Mouse (Mus musculus) forebrain, embryonic 11.5 days (tissue): ENCODE results near the gene Gpx6. TPM values are rescaled to one million over a fixed set of nuclear protein-coding genes. Genes with fewer than 3 reads are reported as not detected.

ENCODE experiments used
- ATAC-seq: fragments of 200-750 bp; cut with Nextera tagmentation; replicated peaks from 2 replicates; pipeline ENCODE4 v1.8.0; 2017; ENCODE audit warnings: moderate TSS enrichment; ENCODE audit not compliant: low FRiP score
- DNase-seq: peaks from one replicate; pipeline ENCODE4 v3.0.0-alpha.2; 2017; ENCODE audit warnings: low spot score
- H3K27ac ChIP-seq: fragments of 300-500 bp; sonication (generic); 2 replicates; pipeline ENCODE4 v1.5.1; 2014; ENCODE audit warnings: low read depth, low read length
- H3K27me3 ChIP-seq: fragments of 300-500 bp; sonication (generic); 2 replicates; pipeline ENCODE4 v1.6.1; 2014; ENCODE audit warnings: mild to moderate bottlenecking, low read length, mixed read lengths; ENCODE audit not compliant: control insufficient read depth, insufficient read depth
- H3K36me3 ChIP-seq: fragments of 300-500 bp; sonication (generic); 2 replicates; pipeline ENCODE4 v1.6.1; 2014; ENCODE audit warnings: mild to moderate bottlenecking, low read length, moderate library complexity, mixed read lengths; ENCODE audit not compliant: control insufficient read depth, insufficient read depth
- H3K4me1 ChIP-seq: fragments of 300-500 bp; sonication (generic); replicated peaks from 2 replicates; pipeline ENCODE4 v1.6.1; 2014; ENCODE audit warnings: low read length, mixed read lengths; ENCODE audit not compliant: control insufficient read depth, insufficient read depth
- H3K4me2 ChIP-seq: fragments of 300-500 bp; sonication (generic); 2 replicates; pipeline ENCODE4 v1.6.1; 2014; ENCODE audit warnings: low read depth, mild to moderate bottlenecking, low read length, moderate library complexity, mixed read lengths; ENCODE audit not compliant: severe bottlenecking
- H3K4me3 ChIP-seq: fragments of 300-500 bp; sonication (generic); 2 replicates; pipeline ENCODE4 v1.5.1; 2014; ENCODE audit warnings: low read depth, low read length
- H3K9ac ChIP-seq: fragments of 300-500 bp; sonication (generic); 2 replicates; pipeline ENCODE4 v1.6.1; 2014; ENCODE audit warnings: low read length
- H3K9me3 ChIP-seq: fragments of 300-500 bp; sonication (generic); 2 replicates; pipeline ENCODE4 v1.6.1; 2016; ENCODE audit warnings: low read length, mixed read lengths; ENCODE audit not compliant: control insufficient read depth
- WGBS: fragments of 180-500 bp; shearing (Covaris S2); extraction: QIAGEN DNeasy Blood & Tissue Kit; methylation state at CpG from one replicate; pipeline ENCODE4 v1.1.7; 2014; 5-methylcytosine and 5-hydroxymethylcytosine counted together
- polyA plus RNA-seq: library from polyadenylated mRNA; unstranded; fragments of >200 nt; fragmentation: Nextera tagmentation; extraction: Ambion mirVana; gene quantifications from 2 replicates; pipeline ENCODE4 v1.2.1, GENCODE M21; 2014

Gpx6 gene
- polyA plus RNA-seq, 1 experiment from 2014 or later: not detected

DNA sequence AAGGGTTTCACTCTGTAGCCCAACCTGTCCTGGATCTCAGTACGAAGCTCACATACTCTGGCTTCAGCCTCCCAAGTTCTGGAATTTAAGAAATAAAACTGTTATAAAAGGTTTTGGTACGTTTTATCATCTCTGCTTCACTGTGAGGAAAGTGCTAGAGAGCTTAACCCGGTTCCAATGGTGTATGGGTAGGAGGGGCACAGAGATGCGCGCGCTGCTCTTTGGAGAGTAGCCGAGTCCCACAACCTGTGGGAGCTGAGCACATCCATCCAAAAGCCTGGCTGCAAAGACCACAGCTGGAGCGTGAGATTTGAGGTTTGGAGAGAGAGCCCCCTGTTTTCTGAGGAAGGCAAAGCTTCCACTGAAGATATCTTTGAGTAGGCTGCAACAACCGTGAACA lies 15.5 kb downstream of the Gpx6 start:
- ATAC-seq (peak; percentile 80), DNase-seq (peak; percentile 66)
- WGBS: 1% methylated on average over 9 of the region's 9 CpGs
- H3K36me3 ChIP-seq: no peaks in the 10 kb centered on the region
- H3K4me1 ChIP-seq: no peaks in the 10 kb centered on the region
- no peak overlapping the region for H3K27ac ChIP-seq
- peak overlapping the region; percentile 62 for H3K4me2 ChIP-seq
- H3K27me3 ChIP-seq: no peaks in the 10 kb centered on the region
- H3K9ac ChIP-seq: peak overlapping the region; percentile 33; the same call in 1 of the 2 replicates
- no peaks in the 10 kb centered on the region for H3K9me3 ChIP-seq
- H3K4me3 ChIP-seq: peak overlapping the region; percentile 43

DNA sequence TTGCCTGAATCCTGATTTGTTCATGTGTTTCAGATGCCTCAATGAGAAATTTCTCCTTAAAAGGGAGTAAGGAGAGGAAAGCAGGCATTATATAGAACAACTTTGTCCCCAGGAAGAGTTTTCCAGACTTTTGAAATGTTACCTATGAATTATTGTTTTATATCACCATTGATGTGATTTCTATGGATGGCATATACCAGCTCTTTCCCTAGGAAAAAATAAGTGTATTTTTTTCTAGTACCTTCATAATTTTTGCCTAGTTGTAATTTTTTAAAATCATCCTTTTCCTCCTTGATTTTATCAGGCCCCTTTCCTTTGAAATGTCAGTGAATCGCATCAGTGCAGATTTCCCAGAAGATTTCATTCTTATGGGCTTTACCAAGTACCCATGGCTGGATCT lies 34.7 kb downstream of the Gpx6 start, which contains the start of gene Olfr1367:
Gene Olfr1367 (plus strand): TSS at position 301 of the 400 bp plus-strand sequence.
- 90% methylated on average over 1 of the region's 1 CpGs for WGBS
- no peaks in the 10 kb centered on the region for H3K4me1 ChIP-seq
- no peaks in the 10 kb centered on the region for H3K27me3 ChIP-seq
- H3K27ac ChIP-seq: no peak within 1 kb of the TSS
- H3K9me3 ChIP-seq: no peaks in the 10 kb centered on the region
- no peak within 1 kb of the TSS for H3K4me3 ChIP-seq
- ATAC-seq (no peak), DNase-seq (no peak)
- no peaks in the 10 kb centered on the region for H3K36me3 ChIP-seq
- H3K4me2 ChIP-seq: no peak within 1 kb of the TSS
- no peak within 1 kb of the TSS for H3K9ac ChIP-seq

- DNase-seq: no peak
- Histone ChIP-seq H3K27me3 (no peaks in the 10 kb centered on the region), H3K27ac (no peak overlapping the region), H3K4me2 (no peak overlapping the region), H3K4me3 (no peak overlapping the region), H3K9me3 (no peaks in the 10 kb centered on the region), H3K36me3 (no peaks in the 10 kb centered on the region), H3K4me1 (no peaks in the 10 kb centered on the region), H3K9ac (no peak overlapping the region)
- no peak for ATAC-seq
Measured at GRCm38 (mm10) chr13:21350593-21350992, 38.7 kb downstream of the Gpx6 start.

DNA sequence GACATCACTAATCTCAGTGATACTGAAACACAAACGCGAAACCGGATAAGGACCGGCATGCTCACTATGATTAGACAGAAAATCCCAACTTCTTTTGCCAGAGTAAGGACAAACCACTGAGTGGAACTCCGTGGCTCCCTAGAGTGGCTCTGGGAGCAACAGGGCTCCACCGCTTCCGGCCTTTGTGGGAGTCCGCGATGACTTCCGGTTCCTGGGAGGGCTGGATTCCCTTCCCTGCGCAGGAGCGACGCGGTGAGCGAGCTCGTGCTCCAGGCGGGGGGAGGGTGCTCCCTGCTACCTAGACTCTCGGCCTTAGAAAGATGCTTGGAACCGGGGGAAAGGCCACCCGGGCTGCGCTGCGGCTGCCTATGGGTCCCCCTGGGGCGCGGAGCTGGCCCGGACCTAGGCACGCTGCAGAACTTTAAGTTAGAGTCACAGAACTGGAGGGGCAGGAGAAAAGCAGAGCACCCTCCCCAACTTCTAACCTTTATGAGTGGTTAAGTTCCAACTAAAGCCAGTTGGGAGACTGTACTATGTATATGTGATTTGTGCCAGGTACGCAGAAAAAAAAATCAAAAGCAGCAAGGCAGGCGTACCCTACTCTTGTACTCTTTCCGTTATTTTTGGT lies 50.8 kb downstream of the Gpx6 start, which contains the start of gene Zscan12:
Gene Zscan12 (plus strand): TSS at position 200 of the 628 bp plus-strand sequence.
- H3K27me3 ChIP-seq: no peaks in the 10 kb centered on the region
- peak within 1 kb of the TSS; percentile 60 for H3K4me2 ChIP-seq
- H3K9ac ChIP-seq: peak within 1 kb of the TSS; percentile 85
- peak; percentile 99 for ATAC-seq
- H3K4me3 ChIP-seq: peak within 1 kb of the TSS; percentile 60
- no peaks in the 10 kb centered on the region for H3K9me3 ChIP-seq
- WGBS: under 1% methylated on average over 29 of the region's 29 CpGs
- peak; percentile 94 for DNase-seq
- no peaks in the 10 kb centered on the region for H3K36me3 ChIP-seq
- H3K4me1 ChIP-seq: no peaks in the 10 kb centered on the region; the same call in 1 of the 2 replicates
- no peak within 1 kb of the TSS for H3K27ac ChIP-seq

- ATAC-seq (no peak), DNase-seq (no peak)
- Histone ChIP-seq H3K4me1 (no peaks in the 10 kb centered on the region; the same call in 1 of the 2 replicates), H3K4me3 (peak overlapping the region; percentile 60), H3K4me2 (peak overlapping the region; percentile 60), H3K36me3 (no peaks in the 10 kb centered on the region), H3K27ac (no peak overlapping the region), H3K9me3 (no peaks in the 10 kb centered on the region), H3K27me3 (no peaks in the 10 kb centered on the region), H3K9ac (peak overlapping the region; percentile 12)
- WGBS: 73% methylated on average over 12 of the region's 12 CpGs
Measured at GRCm38 (mm10) chr13:21363719-21364118, 51.8 kb downstream of the Gpx6 start.

- H3K9me3 ChIP-seq: no peaks in the 10 kb centered on the region
- DNase-seq (no peak), ATAC-seq (no peak)
- no peak overlapping the region for H3K4me2 ChIP-seq
- WGBS: 78% methylated on average over 6 of the region's 6 CpGs
- no peak overlapping the region for H3K4me3 ChIP-seq
- H3K27me3 ChIP-seq: no peaks in the 10 kb centered on the region
- no peaks in the 10 kb centered on the region; the same call in 1 of the 2 replicates for H3K36me3 ChIP-seq
- no peak overlapping the region for H3K27ac ChIP-seq
- H3K9ac ChIP-seq: no peak overlapping the region
- no peaks in the 10 kb centered on the region; the same call in 1 of the 2 replicates for H3K4me1 ChIP-seq
Measured at GRCm38 (mm10) chr13:21366635-21367034, 54.7 kb downstream of the Gpx6 start.

Other genes starting within 250 kb of the Gpx6 start
- not detected in 2 replicates for gene Olfr1370, start 237.2 kb upstream of the Gpx6 start, polyA plus RNA-seq
- not detected in 2 replicates for gene Olfr1369-ps1, start 200.6 kb upstream of the Gpx6 start, polyA plus RNA-seq
- not detected in 2 replicates for gene Olfr263, start 182.5 kb upstream of the Gpx6 start, polyA plus RNA-seq
- not detected in 2 replicates for gene Olfr1368, start 166.3 kb upstream of the Gpx6 start, polyA plus RNA-seq
- gene Trim27, start 132.7 kb upstream of the Gpx6 start, polyA plus RNA-seq: 178 and 183 TPM in 2 replicates
- not detected in 2 replicates for gene Gpx5, start 19.4 kb upstream of the Gpx6 start, polyA plus RNA-seq
- gene Olfr1367, start 34.8 kb downstream of the Gpx6 start, polyA plus RNA-seq: not detected in 2 replicates
- gene Zscan12, start 50.7 kb downstream of the Gpx6 start, polyA plus RNA-seq: 20.5 and 22.4 TPM in 2 replicates
- 89.7 and 91.3 TPM in 2 replicates for gene Zkscan3, start 90.6 kb downstream of the Gpx6 start, polyA plus RNA-seq
- 6.9 and 8.3 TPM in 2 replicates for gene Pgbd1, start 128.9 kb downstream of the Gpx6 start, polyA plus RNA-seq
- gene Zscan26, start 141.6 kb downstream of the Gpx6 start, polyA plus RNA-seq: 19.5 and 22.2 TPM in 2 replicates
- gene Nkapl, start 156.4 kb downstream of the Gpx6 start, polyA plus RNA-seq: 2.7 and 3.9 TPM in 2 replicates
- gene Zkscan4, start 166.8 kb downstream of the Gpx6 start, polyA plus RNA-seq: 4.4 and 5.3 TPM in 2 replicates
- gene Gm10065, start 167.3 kb downstream of the Gpx6 start, polyA plus RNA-seq: not detected in 2 replicates
- gene AK157302, start 183.1 kb downstream of the Gpx6 start, polyA plus RNA-seq: 0.27 TPM in 1 of 2 replicates, not detected in the other
- gene Gm11273, start 189.3 kb downstream of the Gpx6 start, polyA plus RNA-seq: 2.7 and 3.6 TPM in 2 replicates
- 10.2 and 10.6 TPM in 2 replicates for gene Zkscan8, start 219.0 kb downstream of the Gpx6 start, polyA plus RNA-seq
- gene Olfr1366, start 230.7 kb downstream of the Gpx6 start, polyA plus RNA-seq: 0.27 and 0.43 TPM in 2 replicates
- not detected in 2 replicates for gene Olfr1535, start 247.8 kb downstream of the Gpx6 start, polyA plus RNA-seq